Mouse (Mus musculus): ENCODE measurements around the gene Fbxo48. TPM values are rescaled to one million over a fixed set of nuclear protein-coding genes. Genes with fewer than 3 reads are reported as not detected.

Gene Fbxo48
- total RNA-seq, 2 experiments from 2014 or later, result 0.16 to 0.42 TPM

DNA sequence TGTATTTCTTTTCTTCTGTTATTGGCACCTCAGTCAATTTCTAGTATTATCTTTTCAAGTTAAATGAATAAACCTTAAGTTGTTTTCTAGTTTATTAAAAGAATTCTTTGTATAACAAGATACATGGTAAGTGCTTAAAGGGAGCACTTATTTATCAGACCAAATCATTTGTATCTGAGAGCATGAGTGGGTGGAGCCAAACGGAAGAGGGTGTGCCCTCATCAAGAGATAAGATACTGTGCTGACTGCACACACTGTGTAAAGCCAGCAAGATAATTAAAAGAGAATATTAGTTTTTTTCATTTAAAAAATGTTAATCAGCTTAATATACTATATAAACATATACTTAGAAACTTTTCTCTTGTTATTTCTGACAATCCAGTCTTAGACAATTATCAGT, 7.3 kb downstream of the Fbxo48 start:
- no peak for DNase-seq
- intact Hi-C loops (cut with DNase I; ENCODE audit: low total_unique reads), result no loop called here

DNA sequence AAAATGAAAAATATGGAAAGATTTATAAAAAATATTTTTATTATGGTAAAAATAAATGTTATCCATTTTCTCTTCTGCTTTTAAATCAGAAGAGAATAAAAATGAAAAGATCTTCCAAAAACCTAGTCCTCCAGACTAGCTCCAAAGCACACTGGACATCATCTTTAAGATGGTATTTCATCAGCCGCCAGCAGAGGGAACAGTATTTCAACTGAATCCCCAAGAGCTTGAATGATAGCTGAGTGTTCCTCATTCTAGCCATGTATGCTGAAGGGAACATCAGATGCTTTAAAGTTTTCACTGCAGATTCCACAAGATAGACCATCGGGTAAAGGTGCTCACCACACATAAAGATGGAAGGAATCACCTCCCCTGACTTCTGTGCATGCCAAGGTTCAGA, 16.6 kb downstream of the Fbxo48 start:
- DNase-seq, result no peak
- intact Hi-C loops (cut with DNase I; ENCODE audit: low total_unique reads), result no loop called here

DNA sequence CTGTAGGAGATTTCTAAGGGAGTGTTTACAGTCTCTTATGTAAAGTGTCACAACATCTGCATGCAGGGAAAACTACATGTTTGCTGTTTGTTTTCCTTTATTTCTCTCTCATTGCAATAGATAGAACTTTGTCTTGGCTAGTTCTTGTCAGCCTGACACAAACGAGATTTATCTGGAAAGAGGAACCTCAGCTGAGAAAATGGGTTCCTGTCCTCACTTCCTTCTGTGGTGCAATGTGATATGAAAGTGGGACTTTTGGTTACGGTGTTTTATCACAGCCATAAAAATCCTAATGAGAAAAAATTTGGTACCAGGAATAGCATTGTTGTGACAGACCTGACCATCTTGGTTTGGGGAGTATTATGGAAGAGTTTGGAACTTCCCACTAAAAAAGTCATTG, 18.5 kb downstream of the Fbxo48 start:
- no peak for DNase-seq
- intact Hi-C loops (cut with DNase I; ENCODE audit: low total_unique reads), result no loop called here

DNA sequence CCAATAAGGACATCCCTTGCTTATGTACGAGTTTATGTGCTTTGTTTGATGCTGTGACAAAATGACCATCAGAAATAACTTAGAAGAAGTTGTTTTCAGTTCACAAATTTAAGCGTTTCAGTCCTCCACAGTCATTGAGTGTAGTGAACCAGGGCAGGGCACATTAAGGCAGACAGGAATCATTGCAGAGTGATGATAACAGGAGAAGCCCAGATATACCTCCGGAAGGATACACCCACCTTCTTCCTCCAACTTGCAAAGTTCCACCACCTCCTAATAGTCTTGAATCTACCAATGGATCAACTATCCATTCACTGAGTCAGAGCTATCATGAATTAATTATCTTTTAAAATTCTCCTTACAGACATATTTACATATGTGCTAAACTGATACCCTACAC, 20.9 kb downstream of the Fbxo48 start:
- no peak for DNase-seq
- intact Hi-C loops (cut with DNase I; ENCODE audit: low total_unique reads), result no loop called here

DNA sequence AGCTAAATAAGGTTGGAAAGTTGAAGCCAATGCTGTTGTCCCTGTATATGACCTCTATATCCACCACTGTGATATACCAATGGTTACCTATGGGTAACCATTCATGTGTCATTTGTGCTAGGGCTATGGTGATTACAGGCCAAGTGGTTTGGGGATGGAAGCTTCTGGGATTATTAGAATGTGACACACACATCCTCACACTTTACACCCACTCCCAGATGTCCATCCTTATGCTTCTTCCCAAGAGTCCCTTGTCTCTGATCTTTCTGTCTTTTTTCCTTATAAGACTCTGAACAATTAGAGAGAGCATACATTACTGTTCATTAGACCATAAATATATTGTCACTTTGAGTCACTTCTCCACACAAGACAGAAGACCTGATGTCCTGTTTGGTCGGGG, 21.9 kb downstream of the Fbxo48 start:
- intact Hi-C loops (cut with DNase I; ENCODE audit: low total_unique reads), result no loop called here
- no peak for DNase-seq

DNA sequence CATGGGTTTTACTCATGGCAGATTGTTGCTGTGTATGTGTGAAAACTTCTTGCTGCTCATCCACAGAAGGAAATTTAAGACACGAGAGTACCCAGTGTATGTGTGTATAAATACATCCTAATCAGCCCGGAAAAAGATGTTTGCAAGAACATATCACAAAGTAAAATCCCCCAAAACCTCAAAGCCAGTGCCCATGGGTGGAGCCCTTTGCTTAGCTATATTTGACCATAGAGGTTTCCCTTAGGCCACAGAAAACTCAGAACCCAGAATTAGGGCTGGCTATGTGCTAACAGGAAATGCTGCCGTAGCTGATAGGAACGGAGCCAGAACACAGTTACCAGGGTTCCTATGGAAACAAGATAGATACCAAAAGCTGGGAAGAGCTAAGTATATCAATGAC, 25.8 kb downstream of the Fbxo48 start:
- DNase-seq, result no peak
- intact Hi-C loops (cut with DNase I; ENCODE audit: low total_unique reads), result no loop called here

DNA sequence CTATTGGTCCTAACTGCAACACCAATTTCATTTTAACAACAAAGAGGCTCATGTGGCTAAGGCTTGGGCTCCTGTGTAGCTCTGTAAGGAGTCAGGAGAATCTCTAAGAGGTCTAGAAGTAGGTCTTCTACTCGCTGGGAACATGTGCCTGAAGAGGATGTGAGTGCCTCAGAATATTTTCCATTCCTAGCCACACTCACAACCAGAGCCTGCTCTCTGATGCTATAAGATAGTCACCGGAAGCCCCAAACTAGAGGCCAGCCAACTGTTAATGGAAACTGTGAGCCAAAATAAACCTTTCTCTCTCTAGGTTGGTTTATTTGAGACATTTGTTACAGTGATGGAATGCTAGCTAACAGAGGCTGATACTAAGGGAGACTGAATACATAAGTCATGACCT, 26.4 kb downstream of the Fbxo48 start:
- DNase-seq, result no peak
- intact Hi-C loops (cut with DNase I; ENCODE audit: low total_unique reads), result no loop called here

DNA sequence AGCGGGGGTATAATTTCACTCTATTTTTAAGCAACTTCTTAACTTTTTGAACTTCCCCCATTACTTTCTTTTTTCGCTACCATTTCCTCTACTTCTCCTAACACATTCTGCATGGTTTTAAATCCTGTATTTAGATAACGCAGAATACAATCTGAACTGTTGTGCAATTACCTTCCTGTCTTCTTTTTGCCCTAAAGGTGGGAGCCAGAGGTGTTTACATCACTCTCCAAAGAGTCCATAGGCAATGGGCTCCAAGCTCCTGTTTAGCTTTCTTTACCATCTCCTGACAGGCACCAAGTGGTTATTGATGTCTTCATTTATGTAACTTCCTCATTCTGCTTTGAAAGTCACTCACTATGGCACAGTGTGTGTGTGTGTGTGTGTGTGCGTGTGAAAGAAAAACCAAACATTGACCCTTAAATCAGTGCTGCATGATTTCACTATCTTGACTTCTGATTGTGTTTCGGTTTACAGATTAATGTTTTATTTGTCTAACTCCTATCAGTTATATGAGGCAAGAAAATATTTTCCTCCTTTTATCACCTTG, 27.1 kb downstream of the Fbxo48 start:
- no peak for DNase-seq
- intact Hi-C loops (cut with DNase I; ENCODE audit: low total_unique reads), result no loop called here

DNA sequence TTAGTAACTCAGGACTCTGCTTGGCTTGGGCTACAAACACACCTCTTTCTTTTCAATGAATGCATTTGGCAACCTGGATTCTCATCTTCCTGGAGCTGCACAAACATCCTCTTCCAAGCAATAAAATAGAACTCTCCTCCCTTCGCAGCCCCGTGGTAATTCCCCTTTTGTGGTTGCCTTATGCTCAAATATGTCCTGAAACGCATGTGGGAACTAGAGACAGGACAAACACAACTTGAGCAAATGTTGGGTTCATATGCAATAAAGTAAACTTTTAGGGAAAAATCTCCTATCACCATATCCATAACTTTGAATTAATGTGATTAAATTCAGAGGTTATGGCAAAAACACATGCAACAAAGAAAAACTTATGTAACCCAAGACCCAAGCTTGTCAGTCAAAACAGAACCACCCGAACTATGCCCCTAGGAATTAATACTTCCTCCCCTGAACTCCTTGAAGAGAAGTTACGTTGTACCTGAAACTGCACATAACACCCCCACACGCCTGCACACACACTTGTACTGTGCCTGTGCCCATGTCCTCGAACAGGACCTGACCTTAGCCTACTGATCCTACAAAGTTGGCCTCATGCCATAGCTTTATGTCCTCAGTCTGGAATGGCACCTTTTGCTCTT, 35.5 kb downstream of the Fbxo48 start:
- no peak for DNase-seq

DNA sequence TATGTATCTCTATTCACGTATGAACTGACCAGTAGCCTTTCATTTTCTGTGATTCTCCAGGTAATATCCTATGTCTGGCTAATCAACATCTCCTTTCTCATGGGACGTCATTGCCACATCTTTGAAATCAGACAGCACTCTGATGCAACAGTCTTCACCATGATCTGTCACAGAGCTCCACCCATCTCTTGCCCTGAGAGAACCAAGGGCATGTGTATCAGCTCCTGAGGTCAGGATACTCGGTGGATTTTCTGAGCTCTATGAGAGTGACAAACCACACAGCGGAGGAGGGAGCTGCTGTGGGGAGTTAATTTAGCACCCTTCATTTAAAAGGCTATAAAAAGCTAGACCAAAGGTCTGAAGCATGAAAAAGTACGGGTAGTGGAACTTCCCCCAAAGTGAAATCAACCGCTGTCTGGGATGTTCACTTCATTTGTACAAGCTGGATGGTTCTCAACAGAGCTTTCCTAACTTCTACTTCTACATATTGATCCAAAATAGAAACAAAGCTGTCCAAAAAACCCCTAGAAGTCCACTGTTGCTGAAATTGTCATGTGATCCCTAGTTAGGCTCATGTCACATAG, 36.7 kb downstream of the Fbxo48 start:
- DNase-seq, result no peak
- intact Hi-C loops (cut with DNase I; ENCODE audit: low total_unique reads), result no loop called here

More for the DNA sequence above, 35.5 kb downstream of the Fbxo48 start:
- intact Hi-C loops (cut with DNase I; ENCODE audit: low total_unique reads), result no loop called here

DNA sequence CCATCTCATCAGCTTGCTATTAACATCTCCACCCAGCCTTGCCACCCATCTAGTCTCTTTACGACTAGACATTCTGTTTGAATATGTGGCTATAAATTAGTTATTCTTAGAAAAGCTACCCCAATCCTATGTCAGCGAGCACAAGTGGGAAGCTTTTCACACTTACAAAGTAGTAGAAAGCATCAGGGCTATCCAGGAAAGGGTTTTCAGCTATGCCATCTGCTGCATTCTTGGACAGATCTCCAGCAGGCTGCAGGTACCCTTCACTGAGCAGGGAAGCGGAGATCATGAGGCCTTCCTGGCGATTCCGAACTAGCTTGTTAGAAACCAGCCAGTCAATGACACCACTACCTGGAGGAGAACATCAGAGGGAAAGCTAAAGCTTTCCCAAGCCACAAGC, 38.7 kb downstream of the Fbxo48 start:
- intact Hi-C loops (cut with DNase I; ENCODE audit: low total_unique reads), result no loop called here
- DNase-seq, result no peak

DNA sequence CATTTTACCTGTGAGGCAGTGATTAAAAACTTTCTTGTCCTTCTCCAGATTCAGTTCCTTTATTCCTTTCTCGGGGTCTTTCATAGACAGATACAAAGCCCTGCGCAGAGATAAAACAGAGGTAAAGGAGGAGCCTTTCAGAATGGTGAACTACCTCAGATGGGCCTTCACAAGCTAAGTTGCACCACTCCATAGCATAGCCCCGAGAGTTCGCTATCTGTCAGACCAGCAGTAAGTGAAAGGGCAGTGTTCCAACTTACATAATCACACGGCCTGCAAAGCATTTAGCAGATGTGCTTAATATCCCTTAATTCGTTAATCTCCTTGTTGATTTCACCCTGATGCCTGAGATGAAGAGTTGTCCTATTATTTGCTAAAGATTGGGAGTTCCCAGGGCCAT, 41.7 kb downstream of the Fbxo48 start:
- no peak for DNase-seq

DNA sequence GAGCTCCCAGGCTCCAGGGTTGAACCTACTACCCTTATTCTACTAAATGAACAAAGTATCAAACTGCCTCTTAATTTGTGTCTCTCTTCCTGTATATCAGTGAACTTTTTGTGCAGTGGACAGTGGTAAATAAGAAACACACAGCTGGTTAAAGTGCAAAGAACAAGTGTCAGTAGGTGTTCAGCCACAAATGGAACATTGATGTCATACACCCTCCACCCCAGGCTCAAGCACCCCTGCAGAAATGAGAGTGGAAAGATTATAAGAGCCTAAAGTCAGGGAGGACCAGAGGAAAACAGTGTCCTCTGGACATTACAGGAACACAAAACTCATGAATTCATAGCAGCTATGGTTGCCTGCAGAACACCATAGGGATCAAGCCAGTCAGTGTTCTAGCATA, 45.6 kb downstream of the Fbxo48 start:
- intact Hi-C loops (cut with DNase I; ENCODE audit: low total_unique reads), result no loop called here
- DNase-seq, result no peak

More for the DNA sequence above, 41.7 kb downstream of the Fbxo48 start:
- intact Hi-C loops (cut with DNase I; ENCODE audit: low total_unique reads), result no loop called here

DNA sequence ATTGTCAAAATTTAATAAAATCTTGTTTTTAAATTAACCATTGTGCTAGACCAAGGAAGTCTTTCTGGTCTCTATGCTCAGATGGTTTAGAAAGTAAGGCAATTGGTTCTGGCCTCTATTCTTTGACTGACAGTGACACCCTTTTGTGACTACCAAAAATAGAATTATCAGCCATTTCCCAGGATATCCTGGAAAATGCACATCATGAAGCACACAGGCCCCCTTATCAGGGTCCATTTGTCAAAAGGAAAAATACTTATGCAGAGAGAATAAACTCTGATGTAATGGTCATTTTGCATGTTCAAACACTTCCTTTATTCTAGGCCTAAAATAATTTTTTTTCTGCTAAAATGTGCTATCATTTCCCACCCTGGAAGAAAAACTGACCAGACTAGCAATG, 46.3 kb downstream of the Fbxo48 start:
- intact Hi-C loops (cut with DNase I; ENCODE audit: low total_unique reads), result no loop called here
- no peak for DNase-seq

DNA sequence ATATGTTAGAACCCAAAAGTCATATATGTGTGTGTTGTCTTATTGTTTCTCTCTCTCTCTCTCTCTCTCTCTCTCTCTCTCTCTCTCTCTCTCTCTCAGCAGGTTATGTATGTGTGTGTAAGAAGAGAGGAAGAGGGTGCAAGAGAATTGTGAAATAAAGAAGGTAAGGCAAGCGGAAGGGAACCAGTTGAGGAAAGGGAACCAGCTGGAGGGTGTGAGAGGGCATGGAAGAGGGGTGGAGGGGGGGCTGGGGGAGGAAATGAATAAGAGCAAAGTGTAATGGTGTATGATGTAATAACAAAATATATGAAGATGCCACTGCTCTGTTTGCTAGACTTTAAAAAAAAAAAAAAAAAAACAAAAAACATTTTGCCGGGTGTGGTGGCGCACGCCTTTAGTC, 48.2 kb downstream of the Fbxo48 start:
- intact Hi-C loops (cut with DNase I; ENCODE audit: low total_unique reads), result no loop called here
- no peak for DNase-seq

DNA sequence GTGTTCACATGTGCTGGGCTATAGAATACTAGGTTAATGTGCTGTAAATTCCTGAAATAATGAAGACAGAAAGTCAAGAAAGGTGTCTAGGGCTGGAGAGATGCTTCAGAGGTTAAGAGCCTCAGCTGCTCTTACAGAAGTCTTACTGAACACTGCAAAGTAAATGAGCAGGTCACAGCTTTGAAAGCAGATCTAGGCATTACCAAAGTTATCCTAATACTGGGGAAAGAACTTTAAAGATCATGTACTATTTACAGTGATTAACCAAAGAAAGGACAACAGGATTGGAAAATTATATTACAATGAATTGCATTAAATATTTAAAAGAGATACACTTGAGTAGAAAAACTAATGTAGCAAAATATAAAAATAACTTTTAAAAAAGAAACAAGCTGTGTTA, 48.8 kb downstream of the Fbxo48 start:
- intact Hi-C loops (cut with DNase I; ENCODE audit: low total_unique reads), result no loop called here
- DNase-seq, result no peak

DNA sequence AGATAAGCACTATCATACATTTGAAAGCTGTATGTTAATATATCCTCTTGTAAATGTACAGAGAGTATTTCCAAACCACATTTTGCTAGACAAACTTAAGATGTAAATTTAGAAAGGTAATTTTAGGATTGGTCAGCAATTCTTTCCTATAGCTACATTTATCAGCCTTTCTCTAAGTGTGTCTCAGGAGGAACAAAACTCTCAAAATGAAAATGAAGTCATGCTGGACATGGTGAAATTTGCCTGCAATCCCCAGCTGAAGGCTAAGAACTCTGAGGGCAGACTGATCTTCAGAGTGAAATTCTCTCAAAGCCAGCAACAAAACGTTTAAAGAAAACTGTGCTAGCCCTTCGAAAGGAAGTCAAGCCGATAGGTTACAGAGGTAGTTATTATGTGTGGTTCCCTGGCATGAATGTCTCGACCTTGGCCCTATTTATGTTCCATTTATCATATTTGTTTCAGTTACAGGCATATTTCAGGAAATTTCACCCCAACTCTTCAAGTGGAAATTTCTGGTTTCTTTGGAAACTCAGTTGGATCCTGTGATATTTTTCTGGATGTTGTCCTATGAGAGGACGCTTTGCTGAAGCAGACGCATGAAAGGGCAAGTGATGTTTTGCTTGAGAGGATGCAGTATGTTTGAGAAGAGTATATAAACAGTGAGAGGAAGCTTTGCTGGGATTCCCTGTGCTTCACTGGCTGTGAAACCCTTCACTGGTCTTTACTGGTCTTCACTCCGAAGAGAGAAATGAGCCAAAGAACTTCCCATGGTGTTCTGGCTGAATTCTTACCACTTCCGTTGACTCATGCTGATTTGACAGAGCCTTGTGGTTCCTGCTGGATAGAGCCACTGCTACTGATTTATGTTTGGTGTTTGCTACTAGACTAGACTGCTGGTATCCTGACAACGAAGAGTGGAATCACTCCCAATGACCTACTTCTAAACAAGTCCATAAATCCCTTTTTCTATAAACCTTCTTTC, 49.5 kb downstream of the Fbxo48 start:
- intact Hi-C loops (cut with DNase I; ENCODE audit: low total_unique reads), result no loop called here

DNA sequence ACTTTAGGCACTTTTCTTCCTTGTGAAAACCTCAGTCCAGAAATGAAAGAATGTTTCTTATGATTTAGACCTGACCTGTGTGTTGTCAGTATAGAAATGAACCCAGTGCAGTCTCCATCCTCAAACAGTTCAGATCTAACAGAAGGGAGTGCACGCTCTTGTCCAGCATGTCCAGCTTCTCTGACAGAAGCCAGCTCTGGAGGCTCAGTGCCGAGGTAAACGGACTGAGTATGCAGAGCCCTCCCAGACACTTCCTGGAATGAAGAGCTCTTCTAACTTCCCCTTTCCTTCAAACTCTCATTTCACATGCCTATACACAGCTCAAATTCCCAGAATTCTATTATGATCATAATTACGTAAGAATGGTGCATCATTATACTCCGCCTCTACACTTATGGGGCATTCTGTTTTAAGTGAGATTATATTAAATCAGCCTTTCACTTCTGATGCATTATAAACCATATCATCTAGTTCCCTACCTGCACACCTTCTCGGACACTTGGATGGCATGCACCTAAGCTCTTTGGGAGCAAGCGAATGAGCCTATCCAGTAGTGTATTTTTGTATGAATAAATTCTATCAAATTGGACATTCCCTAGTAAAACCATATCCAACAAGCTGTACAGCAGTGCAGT, 51.7 kb downstream of the Fbxo48 start:
- intact Hi-C loops (cut with DNase I; ENCODE audit: low total_unique reads), result no loop called here
- DNase-seq, result no peak

More for the DNA sequence above, 49.5 kb downstream of the Fbxo48 start:
- DNase-seq, result no peak

DNA sequence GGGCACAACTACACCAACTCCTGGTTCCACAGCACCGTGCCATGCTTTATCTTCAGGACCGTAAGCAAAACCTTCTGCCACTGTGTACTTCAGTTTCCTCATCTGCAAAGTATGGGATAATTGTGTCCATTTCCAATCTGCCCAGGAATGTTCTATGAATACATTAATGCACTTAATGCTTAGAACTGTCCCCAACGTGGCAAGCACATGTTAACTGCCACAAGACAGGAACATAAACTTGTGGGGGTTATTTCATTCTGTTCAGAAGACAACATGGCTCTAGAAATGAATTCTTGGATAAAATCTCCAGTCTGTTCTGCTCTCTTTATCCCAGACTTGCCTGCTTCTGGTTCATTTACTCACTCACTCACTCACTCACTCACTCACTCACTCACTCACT, 52.6 kb downstream of the Fbxo48 start:
- DNase-seq, result no peak
- intact Hi-C loops (cut with DNase I; ENCODE audit: low total_unique reads), result no loop called here
